Mouse (Mus musculus) bone marrow, adult 2 months (tissue): ENCODE data around the gene B9d1.

Experiments used
- CTCF ChIP-seq: fragments of 200-500 bp; IDR thresholded peaks from 2 replicates; pipeline ENCODE4 v1.5.1; 2011; ENCODE audit warnings: low read length, control low read depth; ENCODE audit not compliant: control insufficient read depth, insufficient read depth
- POLR2A ChIP-seq: fragments of 200-500 bp; IDR thresholded peaks from 2 replicates; pipeline ENCODE4 v1.6.1; 2011; ENCODE audit warnings: low read depth, mild to moderate bottlenecking, control low read depth, low read length, borderline replicate concordance; ENCODE audit not compliant: control insufficient read depth

DNA sequence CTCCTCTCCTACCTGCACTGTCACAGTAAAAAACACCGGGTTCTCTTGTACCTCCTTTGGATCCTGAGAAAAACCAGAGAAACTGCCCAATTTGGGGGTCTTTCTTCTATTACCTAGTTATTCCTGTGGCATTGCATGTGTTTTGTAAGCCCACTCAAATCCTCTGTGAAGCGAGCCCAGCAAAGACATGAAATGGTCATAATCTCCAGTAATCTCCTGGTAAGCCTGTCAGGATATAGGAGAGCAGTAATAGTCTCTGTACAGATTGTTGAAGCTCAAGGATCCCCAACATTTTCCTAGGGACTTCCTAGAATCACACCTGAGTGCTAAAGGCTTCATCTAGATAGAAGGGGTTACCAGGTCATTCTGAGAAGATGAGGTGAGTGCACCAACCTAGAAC is 36.2 kb downstream of the B9d1 start:
- no peak for TF ChIP-seq CTCF
- TF ChIP-seq POLR2A = no peak
